Mouse (Mus musculus) stomach, embryonic 14.5 days (tissue): ENCODE measurements around the gene Catsperd. TPM values are rescaled to one million over a fixed set of nuclear protein-coding genes. Genes with fewer than 3 reads are reported as not detected.
"Not testable (repeated sequence)": the region's sequence is repeated elsewhere in the genome, so short reads cannot be mapped to it uniquely, and the experiment has no call there.

ENCODE experiments used
- ATAC-seq: fragments of 200-750 bp; cut with Nextera tagmentation; 2 replicates; pipeline ENCODE4 v1.8.0; 2017; ENCODE audit warnings: low read depth, moderate TSS enrichment; ENCODE audit not compliant: insufficient number of reproducible peaks, insufficient read depth, low FRiP score
- H3K27ac ChIP-seq: fragments of 300-500 bp; sonication (generic); 2 replicates; pipeline ENCODE4 v1.5.1; 2014; ENCODE audit warnings: mild to moderate bottlenecking, low read length, moderate library complexity, mixed read lengths
- H3K27me3 ChIP-seq: fragments of 300-500 bp; sonication (generic); 2 replicates; pipeline ENCODE4 v1.6.1; 2014; ENCODE audit warnings: low read length, control low read depth, mixed read lengths; ENCODE audit not compliant: control insufficient read depth, insufficient read depth
- H3K36me3 ChIP-seq: fragments of 300-500 bp; sonication (generic); 2 replicates; pipeline ENCODE4 v1.6.1; 2014; ENCODE audit warnings: mild to moderate bottlenecking, control low read depth, low read length, moderate library complexity, mixed read lengths; ENCODE audit not compliant: control insufficient read depth, insufficient read depth
- H3K4me1 ChIP-seq: fragments of 300-500 bp; sonication (generic); 2 replicates; pipeline ENCODE4 v1.6.1; 2014; ENCODE audit warnings: low read length, control low read depth, mixed read lengths; ENCODE audit not compliant: control insufficient read depth, insufficient read depth
- H3K4me2 ChIP-seq: fragments of 300-500 bp; sonication (generic); replicated peaks from 2 replicates; pipeline ENCODE4 v1.6.1; 2014; ENCODE audit warnings: low read depth, low read length, control low read depth
- H3K4me3 ChIP-seq: fragments of 300-500 bp; sonication (generic); 2 replicates; pipeline ENCODE4 v1.5.1; 2014; ENCODE audit warnings: low read depth, low read length, control low read depth
- H3K9ac ChIP-seq: fragments of 300-500 bp; sonication (generic); replicated peaks from 2 replicates; pipeline ENCODE4 v1.6.1; 2014; ENCODE audit warnings: low read depth, mild to moderate bottlenecking, control low read depth, low read length, moderate library complexity, mixed read lengths
- H3K9me3 ChIP-seq: fragments of 300-500 bp; sonication (generic); 2 replicates; pipeline ENCODE4 v1.6.1; 2016; ENCODE audit warnings: low read depth, low read length, control low read depth; ENCODE audit not compliant: control insufficient read depth
- WGBS: fragments of 180-500 bp; shearing (Covaris S2); extraction: QIAGEN DNeasy Blood & Tissue Kit; methylation state at CpG from one replicate; pipeline ENCODE4 v1.1.7; 2014; 5-methylcytosine and 5-hydroxymethylcytosine counted together
- polyA plus RNA-seq: library from polyadenylated mRNA; unstranded; fragments of >200 nt; fragmentation: Nextera tagmentation; extraction: Ambion mirVana; gene quantifications from 2 replicates; pipeline ENCODE4 v1.2.1, GENCODE M21; 2014

Gene Catsperd
- polyA plus RNA-seq, 1 experiment from 2014 or later, result 0.46 TPM

- Histone ChIP-seq H3K27me3 (no peaks in the 10 kb centered on the region), H3K9me3 (no peaks in the 10 kb centered on the region), H3K4me2 (peak within 1 kb of the TSS; percentile 63), H3K4me3 (peak within 1 kb of the TSS; percentile 65), H3K27ac (peak within 1 kb of the TSS; percentile 72), H3K4me1 (peaks cover 17% of the 10 kb centered on the region; the same call in 1 of the 2 replicates), H3K9ac (peak within 1 kb of the TSS; percentile 72), H3K36me3 (peaks cover 37% of the 10 kb centered on the region)
- peak; percentile 87 for ATAC-seq
- under 1% methylated on average over 44 of the region's 44 CpGs for WGBS
These were observed 18.3 kb upstream of the Catsperd start, which contains the start of gene 2410015M20Rik for GRCm38 (mm10) chr17:56609452-56610171. Gene 2410015M20Rik, minus strand, starts transcription at chr17:56609771.

DNA sequence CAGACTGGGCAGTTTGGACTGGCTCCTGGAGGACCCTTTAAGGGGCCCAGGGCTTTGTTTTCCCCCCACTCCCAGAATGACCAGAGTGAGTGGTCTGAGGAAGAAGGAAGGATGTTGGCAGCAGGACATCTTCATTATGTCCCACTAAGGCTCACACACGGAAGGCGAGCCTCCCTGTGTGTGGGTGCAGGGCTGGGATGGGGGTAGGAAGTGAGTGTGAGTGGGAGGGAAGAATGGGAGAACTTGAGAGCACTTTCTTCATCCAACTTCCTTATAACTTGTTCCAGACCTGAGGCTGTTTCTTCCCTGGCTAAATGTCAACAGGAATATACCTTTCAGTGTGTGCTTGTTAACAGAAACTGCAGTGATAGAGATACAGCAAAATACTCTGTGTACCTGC, 16.6 kb upstream of the Catsperd start:
- H3K27me3 ChIP-seq, result no peaks in the 10 kb centered on the region
- H3K4me1 ChIP-seq, result peaks cover 24% of the 10 kb centered on the region; the same call in 1 of the 2 replicates
- no peaks in the 10 kb centered on the region for H3K9me3 ChIP-seq
- H3K4me3 ChIP-seq, result no peak overlapping the region
- H3K4me2 ChIP-seq, result no peak overlapping the region
- peaks cover 36% of the 10 kb centered on the region for H3K36me3 ChIP-seq
- H3K27ac ChIP-seq, result no peak overlapping the region
- 58% methylated on average over 2 of the region's 2 CpGs for WGBS
- H3K9ac ChIP-seq, result no peak overlapping the region
- no peak for ATAC-seq

DNA sequence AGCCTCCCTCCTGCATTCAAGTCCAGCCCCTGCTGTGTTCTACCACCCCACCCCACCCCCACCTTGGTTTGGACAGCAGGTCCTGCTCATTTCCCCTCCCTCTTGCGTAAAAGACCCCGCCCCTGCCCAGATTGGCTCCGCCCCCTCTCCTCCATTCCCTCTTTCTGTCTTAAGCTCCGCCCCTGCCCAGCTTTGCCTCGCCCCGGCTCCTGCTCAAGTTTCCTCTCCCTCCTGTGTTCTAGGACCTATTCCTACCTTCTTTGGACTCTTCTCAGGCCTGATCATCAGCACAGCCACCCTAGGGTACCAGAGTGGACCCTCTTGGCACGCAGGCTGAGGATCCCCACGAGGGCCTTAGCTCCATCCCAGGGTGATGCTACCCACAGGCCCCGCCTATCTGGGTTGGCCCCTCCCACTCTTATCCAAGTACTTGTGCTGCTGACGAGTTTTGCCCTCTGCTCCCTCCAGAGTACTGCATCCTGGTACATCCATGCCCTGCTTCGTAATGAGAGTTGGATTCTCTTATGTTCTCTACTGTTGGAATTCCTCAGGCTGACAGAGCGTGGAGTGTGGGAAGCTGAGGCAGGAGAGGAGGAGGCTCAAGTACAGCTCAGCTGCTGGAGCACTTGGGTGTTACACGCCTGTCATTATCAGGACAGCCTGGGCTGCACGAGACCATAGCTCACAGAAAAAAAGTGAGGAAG, 15.9 kb upstream of the Catsperd start:
- H3K27me3 ChIP-seq, result no peaks in the 10 kb centered on the region
- no peak overlapping the region for H3K4me2 ChIP-seq
- H3K4me1 ChIP-seq, result peaks cover 24% of the 10 kb centered on the region; the same call in 1 of the 2 replicates
- no peak overlapping the region for H3K9ac ChIP-seq
- H3K27ac ChIP-seq, result no peak overlapping the region
- H3K9me3 ChIP-seq, result no peaks in the 10 kb centered on the region
- WGBS, result 15% methylated on average over 14 of the region's 14 CpGs
- H3K36me3 ChIP-seq, result peaks cover 36% of the 10 kb centered on the region
- no peak overlapping the region for H3K4me3 ChIP-seq
- ATAC-seq, result no peak

GRCm38 (mm10) chr17:56612565-56612939, 15.4 kb upstream of the Catsperd start:
- H3K4me2 ChIP-seq, H3K9ac ChIP-seq, H3K27ac ChIP-seq, H3K4me3 ChIP-seq, H3K9me3 ChIP-seq, ATAC-seq, H3K27me3 ChIP-seq: not testable (repeated sequence)
- Histone ChIP-seq H3K36me3 (peaks cover 32% of the 10 kb centered on the region), H3K4me1 (peaks cover 24% of the 10 kb centered on the region; the same call in 1 of the 2 replicates)
- 68% methylated on average over 10 of the region's 10 CpGs for WGBS

DNA sequence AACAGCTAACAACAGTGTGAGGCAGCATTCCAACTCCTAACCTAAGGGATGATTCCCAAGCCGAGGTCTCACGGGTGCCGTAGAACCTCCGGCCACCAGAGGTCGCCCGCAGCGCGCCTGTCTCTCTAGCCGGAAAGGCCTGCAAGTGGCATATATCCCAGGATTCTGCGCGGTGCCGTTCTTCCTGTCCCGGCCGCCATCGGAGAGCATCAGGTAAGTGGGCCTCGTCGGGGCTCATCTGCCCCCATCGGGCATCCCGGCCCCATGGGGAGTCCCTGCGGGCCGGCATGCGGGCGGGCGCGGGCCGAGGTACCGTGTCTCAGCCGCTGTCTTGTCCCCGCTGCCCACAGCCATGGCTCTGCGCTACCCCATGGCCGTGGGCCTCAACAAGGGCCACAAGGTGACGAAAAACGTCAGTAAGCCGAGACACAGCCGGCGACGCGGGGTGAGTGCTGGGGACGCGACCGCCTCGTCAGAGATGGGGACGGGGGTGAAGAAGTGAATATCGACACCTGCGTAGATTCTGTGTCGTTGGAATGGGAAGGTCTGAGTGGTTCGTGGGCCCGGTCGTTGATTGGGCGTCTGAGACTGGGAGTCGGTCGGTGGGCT, 14.6 kb upstream of the Catsperd start, which contains the start of gene Rpl36:
TSS of gene Rpl36 (plus strand) at position 181 of the 609 bp plus-strand sequence.
- H3K4me1 ChIP-seq, result peaks cover 20% of the 10 kb centered on the region; the same call in 1 of the 2 replicates
- WGBS, result under 1% methylated on average over 52 of the region's 52 CpGs
- H3K9me3 ChIP-seq, result no peaks in the 10 kb centered on the region
- no peaks in the 10 kb centered on the region for H3K27me3 ChIP-seq
- peak; percentile 68 for ATAC-seq
- peak within 1 kb of the TSS; percentile 70 for H3K4me3 ChIP-seq
- peak within 1 kb of the TSS; percentile 83 for H3K9ac ChIP-seq
- peak within 1 kb of the TSS; percentile 80 for H3K27ac ChIP-seq
- H3K36me3 ChIP-seq, result peaks cover 33% of the 10 kb centered on the region
- H3K4me2 ChIP-seq, result peak within 1 kb of the TSS; percentile 89

DNA sequence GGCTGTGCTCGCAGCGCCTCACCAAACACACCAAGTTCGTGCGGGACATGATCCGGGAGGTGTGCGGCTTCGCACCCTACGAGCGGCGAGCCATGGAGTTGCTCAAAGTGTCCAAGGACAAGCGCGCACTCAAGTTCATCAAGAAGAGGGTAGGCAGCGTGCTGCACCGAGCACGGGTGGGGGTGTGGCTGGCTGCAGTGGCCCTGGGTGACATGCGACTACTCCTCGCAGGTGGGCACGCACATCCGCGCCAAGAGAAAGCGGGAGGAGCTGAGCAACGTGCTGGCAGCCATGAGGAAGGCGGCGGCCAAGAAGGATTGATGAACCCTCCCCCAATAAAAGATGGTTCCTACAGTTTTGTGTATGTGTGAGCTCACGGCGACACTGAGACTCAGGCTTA, 14.1 kb upstream of the Catsperd start:
- Histone ChIP-seq H3K9ac (peak overlapping the region; percentile 83), H3K27ac (peak overlapping the region; percentile 80), H3K36me3 (peaks cover 38% of the 10 kb centered on the region), H3K4me2 (peak overlapping the region; percentile 89), H3K4me3 (peak overlapping the region; percentile 70), H3K4me1 (peaks cover 15% of the 10 kb centered on the region; the same call in 1 of the 2 replicates)
- not testable (repeated sequence) for ATAC-seq, H3K9me3 ChIP-seq, H3K27me3 ChIP-seq
- WGBS, result under 1% methylated on average over 26 of the region's 26 CpGs

DNA sequence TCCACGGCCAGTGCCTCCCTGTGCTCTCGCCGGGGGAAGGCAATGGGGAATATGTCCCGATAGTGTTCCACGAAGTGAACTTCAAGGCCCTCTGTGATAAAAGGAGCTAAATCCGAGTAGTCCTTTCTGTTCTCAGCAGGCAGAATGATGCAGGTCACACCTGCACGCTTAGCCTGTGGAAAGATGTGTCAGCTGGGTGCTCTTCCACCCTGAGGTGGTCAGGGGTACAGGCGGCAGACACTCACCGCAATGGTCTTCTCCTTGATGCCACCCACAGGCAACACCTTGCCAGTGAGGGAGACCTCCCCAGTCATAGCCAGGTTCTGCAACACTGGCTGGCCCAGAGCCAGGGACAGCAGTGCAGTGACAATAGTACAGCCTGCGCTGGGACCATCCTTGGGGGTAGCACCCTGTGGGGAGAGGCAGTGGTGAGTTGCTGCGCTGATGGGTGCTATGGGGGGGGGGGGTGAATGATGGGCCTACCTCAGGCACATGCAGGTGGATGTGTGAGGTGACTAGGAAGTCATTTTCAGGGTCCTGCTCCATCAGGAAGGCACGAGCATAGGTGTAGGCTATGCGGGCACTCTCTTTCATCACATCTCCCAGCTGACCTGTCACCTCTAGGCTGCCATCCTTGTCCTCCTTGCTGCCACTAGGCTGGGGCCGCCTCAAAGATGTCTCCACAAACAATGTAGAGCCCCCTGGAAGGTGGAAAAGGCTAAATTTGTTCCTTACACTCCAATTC, 13.4 kb upstream of the Catsperd start:
- Histone ChIP-seq H3K4me3 (peak overlapping the region; percentile 70), H3K9me3 (no peaks in the 10 kb centered on the region), H3K27me3 (no peaks in the 10 kb centered on the region), H3K9ac (peak overlapping the region; percentile 83), H3K4me2 (peak overlapping the region; percentile 89), H3K36me3 (peaks cover 42% of the 10 kb centered on the region), H3K27ac (no peak overlapping the region; the same call in 1 of the 2 replicates), H3K4me1 (peaks cover 15% of the 10 kb centered on the region; the same call in 1 of the 2 replicates)
- no peak for ATAC-seq
- 27% methylated on average over 14 of the region's 14 CpGs for WGBS
